Mouse (Mus musculus) kidney, postnatal 0 days (tissue): ENCODE results near the gene Gmcl1. TPM values are rescaled to one million over a fixed set of nuclear protein-coding genes. Genes with fewer than 3 reads are reported as not detected.

Experiments used
- ATAC-seq: fragments of 200-750 bp; cut with Nextera tagmentation; replicated peaks from 2 replicates; pipeline ENCODE4 v1.8.0; 2017; ENCODE audit warnings: low read depth, moderate number of reproducible peaks, moderate TSS enrichment, moderate library complexity; ENCODE audit not compliant: low FRiP score
- DNase-seq: peaks from one replicate; pipeline ENCODE4 v3.0.0-alpha.2; 2016; ENCODE audit warnings: low spot score
- H3K27ac ChIP-seq: fragments of 300-500 bp; sonication (generic); 2 replicates; pipeline ENCODE4 v1.5.1; 2014; ENCODE audit warnings: mild to moderate bottlenecking
- H3K27me3 ChIP-seq: fragments of 300-500 bp; sonication (generic); 2 replicates; pipeline ENCODE4 v1.6.1; 2014; ENCODE audit warnings: low read length, mixed read lengths; ENCODE audit not compliant: insufficient read depth
- H3K36me3 ChIP-seq: fragments of 300-500 bp; sonication (generic); 2 replicates; pipeline ENCODE4 v1.6.1; 2014; ENCODE audit warnings: low read length, mixed read lengths; ENCODE audit not compliant: insufficient read depth
- H3K4me1 ChIP-seq: fragments of 300-500 bp; sonication (generic); replicated peaks from 2 replicates; pipeline ENCODE4 v1.6.1; 2014; ENCODE audit warnings: antibody characterized with exemption, low read length, mixed read lengths; ENCODE audit not compliant: insufficient read depth
- H3K4me2 ChIP-seq: fragments of 300-500 bp; sonication (generic); 2 replicates; pipeline ENCODE4 v1.6.1; 2014; ENCODE audit warnings: mild to moderate bottlenecking, low read length, moderate library complexity, mixed read lengths
- H3K4me3 ChIP-seq: fragments of 300-500 bp; sonication (generic); replicated peaks from 2 replicates; pipeline ENCODE4 v1.5.1; 2014; ENCODE audit warnings: low read depth, low read length
- H3K9ac ChIP-seq: fragments of 300-500 bp; sonication (generic); 2 replicates; pipeline ENCODE4 v1.6.1; 2014; ENCODE audit warnings: low read depth, low read length
- H3K9me3 ChIP-seq: fragments of 300-500 bp; sonication (generic); replicated peaks from 2 replicates; pipeline ENCODE4 v1.6.1; 2016; ENCODE audit warnings: low read length, inconsistent platforms, mixed read lengths
- CTCF ChIP-seq: IDR thresholded peaks from 2 replicates; pipeline ENCODE4 v1.5.1; 2016; ENCODE audit warnings: antibody characterized with exemption, low read depth, mild to moderate bottlenecking, moderate library complexity
- WGBS: fragments of 180-500 bp; shearing (Covaris S2); extraction: QIAGEN DNeasy Blood & Tissue Kit; methylation state at CpG from one replicate; pipeline ENCODE4 v1.1.7; 2014; 5-methylcytosine and 5-hydroxymethylcytosine counted together
- polyA plus RNA-seq: library from polyadenylated mRNA; unstranded; fragments of >200 nt; fragmentation: Nextera tagmentation; extraction: Ambion mirVana; gene quantifications from 2 replicates; pipeline ENCODE4 v1.2.1, GENCODE M21; 2015

The Gmcl1 gene
- 25.7 and 28.4 TPM in 2 replicates for polyA plus RNA-seq

- Histone ChIP-seq H3K9ac (peak within 1 kb of the TSS; percentile 70), H3K4me1 (peaks cover 6% of the 10 kb centered on the region; the same call in 1 of the 2 replicates), H3K36me3 (no peaks in the 10 kb centered on the region), H3K4me2 (peak within 1 kb of the TSS; percentile 98), H3K4me3 (peak within 1 kb of the TSS; percentile 87), H3K27ac (peak within 1 kb of the TSS; percentile 38), H3K27me3 (no peaks in the 10 kb centered on the region), H3K9me3 (no peaks in the 10 kb centered on the region)
- peak; percentile 93 for ATAC-seq
- peak; percentile 97 for DNase-seq
- under 1% methylated on average over 51 of the region's 59 CpGs for WGBS
- TF ChIP-seq CTCF: no peak
Observed at GRCm38 (mm10) chr6:86733183-86733876, at the start of gene Gmcl1. TSS of gene Gmcl1 (minus strand) at chr6:86733383.

- ATAC-seq: no peak
Observed at GRCm38 (mm10) chr6:86782342-86782741, 49.2 kb upstream of the Gmcl1 start.

GRCm38 (mm10) chr6:86781361-86781957, 48.3 kb upstream of the Gmcl1 start:
- 61% methylated on average over 2 of the region's 2 CpGs for WGBS
- H3K4me3 ChIP-seq: no peak overlapping the region
- no peak for TF ChIP-seq CTCF
- no peaks in the 10 kb centered on the region for H3K27me3 ChIP-seq
- no peaks in the 10 kb centered on the region for H3K4me1 ChIP-seq
- ATAC-seq (no peak), DNase-seq (no peak)
- no peak overlapping the region for H3K9ac ChIP-seq
- H3K27ac ChIP-seq: no peak overlapping the region
- H3K9me3 ChIP-seq: no peaks in the 10 kb centered on the region
- H3K36me3 ChIP-seq: no peaks in the 10 kb centered on the region
- no peak overlapping the region for H3K4me2 ChIP-seq

More at GRCm38 (mm10) chr6:86782342-86782741, 49.2 kb upstream of the Gmcl1 start:
- H3K27me3 ChIP-seq: no peaks in the 10 kb centered on the region
- no peaks in the 10 kb centered on the region for H3K9me3 ChIP-seq
- 79% methylated on average over 2 of the region's 3 CpGs for WGBS
- H3K4me1 ChIP-seq: no peaks in the 10 kb centered on the region
- no peak overlapping the region for H3K4me2 ChIP-seq
- TF ChIP-seq CTCF: no peak
- no peak overlapping the region for H3K27ac ChIP-seq
- no peaks in the 10 kb centered on the region for H3K36me3 ChIP-seq
- no peak overlapping the region for H3K9ac ChIP-seq
- no peak overlapping the region for H3K4me3 ChIP-seq
- DNase-seq: no peak

DNA sequence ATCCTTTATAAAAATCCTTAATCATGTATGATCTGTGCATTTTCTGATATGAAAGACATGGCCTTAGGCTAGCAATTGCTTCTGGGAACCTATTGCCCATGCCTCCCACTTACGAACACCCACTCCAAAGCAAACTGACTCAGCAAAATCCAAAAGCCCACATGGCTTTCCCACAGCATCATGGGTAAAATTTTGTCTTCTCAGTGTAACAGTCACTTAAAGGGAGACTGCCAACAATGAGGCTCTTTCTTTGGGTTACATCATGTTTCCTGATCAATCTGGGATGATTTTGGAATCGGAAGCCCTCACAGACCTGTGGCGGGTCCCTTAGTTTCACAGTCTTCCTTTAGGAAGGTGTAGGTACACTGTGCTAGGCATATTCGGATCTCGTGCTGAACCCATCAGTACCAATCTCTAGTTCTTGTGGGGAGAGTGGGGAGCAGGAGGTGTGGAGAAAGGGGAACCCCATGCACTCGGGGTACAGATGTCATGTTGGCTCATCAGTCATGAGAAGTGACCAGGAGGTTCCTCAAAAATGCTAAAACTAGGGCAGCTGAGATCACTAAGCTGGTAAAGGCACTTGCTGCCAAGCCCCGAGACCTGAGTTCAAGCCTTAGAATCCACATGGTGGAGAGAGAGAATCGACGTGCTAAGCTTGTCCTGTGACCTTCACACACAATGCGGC, 45.9 kb upstream of the Gmcl1 start:
- H3K27ac ChIP-seq: no peak overlapping the region
- WGBS: 91% methylated on average over 10 of the region's 10 CpGs
- no peak for DNase-seq
- no peak for TF ChIP-seq CTCF
- no peak overlapping the region for H3K4me2 ChIP-seq
- no peaks in the 10 kb centered on the region for H3K9me3 ChIP-seq
- H3K4me3 ChIP-seq: no peak overlapping the region
- no peak for ATAC-seq
- no peak overlapping the region for H3K9ac ChIP-seq
- H3K4me1 ChIP-seq: no peaks in the 10 kb centered on the region
- H3K36me3 ChIP-seq: no peaks in the 10 kb centered on the region
- no peaks in the 10 kb centered on the region for H3K27me3 ChIP-seq

DNA sequence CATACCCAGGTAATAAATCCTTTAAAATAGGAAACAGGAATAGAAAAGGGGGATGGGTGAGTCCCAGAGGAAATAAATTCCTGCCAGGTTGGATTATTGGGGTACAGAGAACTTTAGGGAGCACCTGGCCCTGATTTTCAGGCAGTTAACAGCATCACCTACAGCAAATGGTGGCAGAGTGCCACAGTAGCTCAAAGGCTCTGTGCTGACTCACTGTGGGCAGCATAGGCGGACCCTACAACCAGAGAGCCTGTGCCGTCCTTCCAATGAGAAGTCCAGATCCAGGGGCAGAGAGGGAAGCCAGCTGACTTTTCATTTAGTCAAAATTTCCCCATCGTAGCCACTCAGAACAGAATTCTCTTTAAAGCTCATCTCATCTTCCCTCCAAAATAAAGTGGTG, 44.0 kb upstream of the Gmcl1 start:
- ATAC-seq (no peak), DNase-seq (no peak)
- Histone ChIP-seq H3K4me1 (no peaks in the 10 kb centered on the region), H3K27ac (no peak overlapping the region), H3K4me2 (no peak overlapping the region), H3K9ac (no peak overlapping the region), H3K27me3 (no peaks in the 10 kb centered on the region), H3K36me3 (no peaks in the 10 kb centered on the region), H3K4me3 (no peak overlapping the region), H3K9me3 (no peaks in the 10 kb centered on the region)
- 75% methylated on average over 3 of the region's 3 CpGs for WGBS
- TF ChIP-seq CTCF: no peak

- DNase-seq: no peak
- H3K9me3 ChIP-seq: no peaks in the 10 kb centered on the region
- H3K4me1 ChIP-seq: no peaks in the 10 kb centered on the region
- H3K27me3 ChIP-seq: no peaks in the 10 kb centered on the region
- H3K4me3 ChIP-seq: no peak overlapping the region
- TF ChIP-seq CTCF: no peak
- H3K36me3 ChIP-seq: no peaks in the 10 kb centered on the region
- ATAC-seq: no peak
- WGBS: 54% methylated on average over 4 of the region's 4 CpGs
- H3K9ac ChIP-seq: no peak overlapping the region
- no peak overlapping the region for H3K27ac ChIP-seq
- no peak overlapping the region for H3K4me2 ChIP-seq
Observed at GRCm38 (mm10) chr6:86776706-86777071, 43.5 kb upstream of the Gmcl1 start.
